Mouse (Mus musculus) lung, postnatal 25 days (tissue): ENCODE measurements around the gene Spaca3.
A peak's percentile ranks its signal among the peaks of the same experiment; 100 is the strongest.

Experiments
- DNase-seq: peaks from one replicate; pipeline ENCODE4 v3.0.0; 2022; ENCODE audit warnings: low spot score

The Spaca3 gene

GRCm38 (mm10) chr11:80858065-80858464 lies at the start of gene Spaca3:
Gene Spaca3, plus strand, starts transcription at chr11:80858365.
- no peak for DNase-seq

- peak; percentile 37 for DNase-seq
These were observed 49.6 kb upstream of the Spaca3 start for GRCm38 (mm10) chr11:80808551-80809070.

GRCm38 (mm10) chr11:80809666-80809992 lies 48.5 kb upstream of the Spaca3 start:
- DNase-seq, result no peak

GRCm38 (mm10) chr11:80809993-80810821 lies 48.0 kb upstream of the Spaca3 start, which contains the start of gene Tmem98:
Gene Tmem98, plus strand, starts transcription at chr11:80810175.
- no peak for DNase-seq

GRCm38 (mm10) chr11:80811156-80811555 lies 47.0 kb upstream of the Spaca3 start:
- DNase-seq, result no peak

GRCm38 (mm10) chr11:80815354-80815753 lies 42.8 kb upstream of the Spaca3 start:
- no peak for DNase-seq

GRCm38 (mm10) chr11:80818060-80818697 lies 40.0 kb upstream of the Spaca3 start:
- DNase-seq, result peak; percentile 89

- peak; percentile 35 for DNase-seq
These were observed 38.1 kb upstream of the Spaca3 start for GRCm38 (mm10) chr11:80820085-80820484.

- DNase-seq, result no peak
These were observed 36.9 kb upstream of the Spaca3 start for GRCm38 (mm10) chr11:80821296-80821695.

GRCm38 (mm10) chr11:80821794-80822193 lies 36.4 kb upstream of the Spaca3 start:
- DNase-seq, result no peak

- no peak for DNase-seq
These were observed 22.8 kb upstream of the Spaca3 start for GRCm38 (mm10) chr11:80835395-80835794.

- DNase-seq, result no peak
These were observed 22.3 kb upstream of the Spaca3 start for GRCm38 (mm10) chr11:80835841-80836240.

- DNase-seq, result no peak
These were observed 19.4 kb upstream of the Spaca3 start for GRCm38 (mm10) chr11:80838724-80839123.

- no peak for DNase-seq
These were observed 14.7 kb upstream of the Spaca3 start for GRCm38 (mm10) chr11:80843435-80843834.

GRCm38 (mm10) chr11:80845486-80845885 lies 12.7 kb upstream of the Spaca3 start:
- DNase-seq, result peak; percentile 18

- peak; percentile 13 for DNase-seq
These were observed 12.1 kb upstream of the Spaca3 start for GRCm38 (mm10) chr11:80846115-80846514.

- DNase-seq, result no peak
These were observed 10.0 kb upstream of the Spaca3 start for GRCm38 (mm10) chr11:80848131-80848530.

- peak; percentile 54 for DNase-seq
These were observed 6.3 kb upstream of the Spaca3 start for GRCm38 (mm10) chr11:80851859-80852258.

- peak; percentile 60 for DNase-seq
These were observed 5.2 kb upstream of the Spaca3 start for GRCm38 (mm10) chr11:80853014-80853413.

GRCm38 (mm10) chr11:80854430-80854829 lies 3.7 kb upstream of the Spaca3 start:
- no peak for DNase-seq

GRCm38 (mm10) chr11:80854908-80855307 lies 3.3 kb upstream of the Spaca3 start:
- DNase-seq, result no peak

- no peak for DNase-seq
These were observed 1.3 kb upstream of the Spaca3 start for GRCm38 (mm10) chr11:80856827-80857226.

GRCm38 (mm10) chr11:80862941-80863340 lies 4.8 kb downstream of the Spaca3 start:
- DNase-seq, result no peak
